Mouse (Mus musculus) embryonic facial prominence, embryonic 14.5 days (tissue): ENCODE measurements around the gene Lrrc36. TPM values are rescaled to one million over a fixed set of nuclear protein-coding genes. Genes with fewer than 3 reads are reported as not detected.

ENCODE experiments used
- ATAC-seq: fragments of 200-750 bp; cut with Nextera tagmentation; 2 replicates; pipeline ENCODE4 v1.8.0; 2017; ENCODE audit warnings: low read depth, moderate number of reproducible peaks, moderate TSS enrichment
- DNase-seq: peaks from one replicate; pipeline ENCODE4 v3.0.0-alpha.2; 2015; ENCODE audit warnings: low spot score
- H3K27ac ChIP-seq: fragments of 300-500 bp; sonication (generic); replicated peaks from 2 replicates; pipeline ENCODE4 v1.5.1; 2014; ENCODE audit warnings: low read depth, mild to moderate bottlenecking, low read length, moderate library complexity
- H3K27me3 ChIP-seq: fragments of 300-500 bp; sonication (generic); replicated peaks from 2 replicates; pipeline ENCODE4 v1.6.1; 2014; ENCODE audit warnings: low read length; ENCODE audit not compliant: control insufficient read depth, insufficient read depth
- H3K36me3 ChIP-seq: fragments of 300-500 bp; sonication (generic); 2 replicates; pipeline ENCODE4 v1.6.1; 2014; ENCODE audit warnings: low read length, mixed read lengths; ENCODE audit not compliant: control insufficient read depth, insufficient read depth
- H3K4me1 ChIP-seq: fragments of 300-500 bp; sonication (generic); 2 replicates; pipeline ENCODE4 v1.6.1; 2014; ENCODE audit warnings: antibody characterized with exemption, low read length; ENCODE audit not compliant: control insufficient read depth, insufficient read depth
- H3K4me2 ChIP-seq: fragments of 300-500 bp; sonication (generic); 2 replicates; pipeline ENCODE4 v1.6.1; 2014; ENCODE audit warnings: low read depth, mild to moderate bottlenecking, low read length, moderate library complexity, mixed read lengths
- H3K4me3 ChIP-seq: fragments of 300-500 bp; sonication (generic); 2 replicates; pipeline ENCODE4 v1.5.1; 2014; ENCODE audit warnings: low read depth, mild to moderate bottlenecking, low read length
- H3K9ac ChIP-seq: fragments of 300-500 bp; sonication (generic); 2 replicates; pipeline ENCODE4 v1.6.1; 2014; ENCODE audit warnings: low read depth, mild to moderate bottlenecking, low read length, moderate library complexity, mixed read lengths
- H3K9me3 ChIP-seq: fragments of 300-500 bp; sonication (generic); 2 replicates; pipeline ENCODE4 v1.6.1; 2016; ENCODE audit warnings: low read length; ENCODE audit not compliant: control insufficient read depth
- WGBS: fragments of 180-500 bp; shearing (Covaris S2); extraction: QIAGEN DNeasy Blood & Tissue Kit; methylation state at CpG from one replicate; pipeline ENCODE4 v1.1.7; 2014; 5-methylcytosine and 5-hydroxymethylcytosine counted together
- polyA plus RNA-seq: library from polyadenylated mRNA; unstranded; fragments of >200 nt; fragmentation: Nextera tagmentation; extraction: Ambion mirVana; gene quantifications from 2 replicates; pipeline ENCODE4 v1.2.1, GENCODE M21; 2014

Lrrc36 gene
- polyA plus RNA-seq, 1 experiment from 2014 or later, result 0.46 TPM

GRCm38 (mm10) chr8:105448596-105448995 lies 35.2 kb downstream of the Lrrc36 start:
- WGBS, result 83% methylated on average over 5 of the region's 5 CpGs

GRCm38 (mm10) chr8:105450977-105451376 lies 37.6 kb downstream of the Lrrc36 start:
- Histone ChIP-seq H3K9ac (no peak overlapping the region), H3K27ac (no peak overlapping the region), H3K36me3 (no peaks in the 10 kb centered on the region), H3K4me1 (0 out of 2 replicates have a peak, but pooled peaks cover 3% of the 10 kb centered on the region), H3K9me3 (no peaks in the 10 kb centered on the region), H3K4me3 (no peak overlapping the region), H3K4me2 (no peak overlapping the region), H3K27me3 (no peaks in the 10 kb centered on the region; the same call in 1 of the 2 replicates)
- 47% methylated on average over 1 of the region's 1 CpGs for WGBS
- DNase-seq (no peak), ATAC-seq (no peak)

More at GRCm38 (mm10) chr8:105448596-105448995, 35.2 kb downstream of the Lrrc36 start:
- no peaks in the 10 kb centered on the region; the same call in 1 of the 2 replicates for H3K27me3 ChIP-seq
- no peak overlapping the region for H3K4me2 ChIP-seq
- H3K9ac ChIP-seq, result no peak overlapping the region
- H3K4me3 ChIP-seq, result no peak overlapping the region
- no peak overlapping the region for H3K27ac ChIP-seq
- H3K36me3 ChIP-seq, result no peaks in the 10 kb centered on the region
- ATAC-seq (no peak), DNase-seq (no peak)
- no peaks in the 10 kb centered on the region for H3K9me3 ChIP-seq
- H3K4me1 ChIP-seq, result 0 out of 2 replicates have a peak, but pooled peaks cover 3% of the 10 kb centered on the region

- Histone ChIP-seq H3K4me3 (no peak overlapping the region), H3K9ac (no peak overlapping the region), H3K4me1 (no peaks in the 10 kb centered on the region), H3K27ac (no peak overlapping the region), H3K27me3 (no peaks in the 10 kb centered on the region; the same call in 1 of the 2 replicates), H3K9me3 (no peaks in the 10 kb centered on the region), H3K36me3 (no peaks in the 10 kb centered on the region), H3K4me2 (no peak overlapping the region)
- 67% methylated on average over 15 of the region's 15 CpGs for WGBS
- DNase-seq (no peak), ATAC-seq (no peak; the same call in 1 of the 2 replicates)
These were observed 38.7 kb downstream of the Lrrc36 start for GRCm38 (mm10) chr8:105451903-105452603.

DNA sequence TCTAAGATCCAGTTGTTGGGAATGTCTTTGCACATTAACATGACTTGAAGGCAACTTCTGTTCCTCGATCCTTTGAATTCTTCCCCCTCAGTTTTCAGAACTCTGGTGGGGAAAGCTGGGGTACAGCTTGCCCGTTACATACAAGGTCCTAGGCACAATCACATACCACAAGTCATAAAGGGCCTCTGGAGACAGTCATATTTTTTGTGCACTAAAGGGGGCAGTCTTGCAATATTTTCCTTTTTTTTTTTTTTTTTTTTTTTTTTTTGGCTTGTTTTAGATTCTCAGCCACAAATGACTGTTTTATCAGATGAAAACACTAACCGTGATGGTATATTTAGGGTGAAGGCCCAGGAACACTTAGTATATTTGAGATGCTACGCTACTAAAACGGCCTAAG lies 39.9 kb downstream of the Lrrc36 start:
- Histone ChIP-seq H3K9ac (no peak overlapping the region), H3K4me3 (no peak overlapping the region), H3K36me3 (no peaks in the 10 kb centered on the region), H3K4me2 (no peak overlapping the region), H3K9me3 (no peaks in the 10 kb centered on the region), H3K27ac (no peak overlapping the region), H3K27me3 (no peaks in the 10 kb centered on the region; the same call in 1 of the 2 replicates), H3K4me1 (no peaks in the 10 kb centered on the region)
- WGBS, result 61% methylated on average over 5 of the region's 5 CpGs
- DNase-seq (no peak), ATAC-seq (no peak)

- Histone ChIP-seq H3K4me3 (no peak overlapping the region), H3K4me2 (no peak overlapping the region), H3K9me3 (no peaks in the 10 kb centered on the region), H3K27me3 (no peaks in the 10 kb centered on the region; the same call in 1 of the 2 replicates), H3K27ac (no peak overlapping the region), H3K4me1 (no peaks in the 10 kb centered on the region), H3K36me3 (no peaks in the 10 kb centered on the region), H3K9ac (no peak overlapping the region)
- WGBS, result 71% methylated on average over 5 of the region's 5 CpGs
- DNase-seq, result no peak
- no peak for ATAC-seq
These were observed 40.7 kb downstream of the Lrrc36 start for GRCm38 (mm10) chr8:105454088-105454487.

GRCm38 (mm10) chr8:105455218-105455617 lies 41.8 kb downstream of the Lrrc36 start:
- WGBS, result 58% methylated on average over 10 of the region's 10 CpGs
- Histone ChIP-seq H3K9ac (no peak overlapping the region), H3K27ac (no peak overlapping the region), H3K27me3 (no peaks in the 10 kb centered on the region; the same call in 1 of the 2 replicates), H3K4me3 (no peak overlapping the region), H3K9me3 (no peaks in the 10 kb centered on the region), H3K36me3 (no peaks in the 10 kb centered on the region), H3K4me1 (no peaks in the 10 kb centered on the region), H3K4me2 (no peak overlapping the region)
- no peak for ATAC-seq
- no peak for DNase-seq

DNA sequence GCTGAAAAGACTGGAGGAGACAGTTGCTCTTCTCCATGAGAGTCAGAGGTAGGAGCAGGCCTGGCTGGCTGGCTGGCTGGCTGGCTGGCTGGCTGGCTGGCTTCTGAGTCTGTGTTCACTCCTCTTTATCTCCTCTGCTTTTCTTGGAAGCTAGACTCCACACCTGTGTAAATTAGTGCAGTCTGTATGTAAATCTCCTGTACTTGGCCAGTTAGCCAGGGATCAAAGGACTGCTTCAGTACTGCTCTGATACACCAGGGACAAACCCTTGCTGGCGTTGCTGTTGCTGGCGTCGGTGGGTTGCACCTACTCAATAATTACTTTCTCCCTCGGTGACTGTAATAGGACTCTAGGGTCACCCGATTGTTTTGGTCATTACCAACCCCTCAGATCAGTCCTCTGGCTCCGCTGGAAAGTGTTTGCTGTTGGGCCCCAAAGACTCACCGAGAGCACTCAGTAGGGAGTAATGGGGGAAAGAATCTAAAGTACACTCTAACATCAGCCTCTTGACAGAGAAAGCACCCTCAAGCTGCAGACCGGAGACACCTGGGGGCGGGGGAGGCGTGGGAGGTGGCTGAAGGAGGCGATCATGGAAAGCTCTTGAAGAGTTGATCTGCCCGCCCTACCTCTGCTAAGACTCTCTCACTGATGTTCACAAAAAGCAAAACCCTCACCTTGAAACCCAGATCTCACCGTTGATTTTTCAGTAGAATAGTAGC lies 47.9 kb downstream of the Lrrc36 start:
- H3K9ac ChIP-seq, result no peak overlapping the region
- DNase-seq (no peak), ATAC-seq (no peak)
- WGBS, result 64% methylated on average over 13 of the region's 13 CpGs
- H3K27ac ChIP-seq, result no peak overlapping the region
- H3K4me3 ChIP-seq, result no peak overlapping the region
- H3K4me2 ChIP-seq, result no peak overlapping the region
- no peaks in the 10 kb centered on the region for H3K27me3 ChIP-seq
- H3K36me3 ChIP-seq, result no peaks in the 10 kb centered on the region
- H3K9me3 ChIP-seq, result no peaks in the 10 kb centered on the region
- no peaks in the 10 kb centered on the region for H3K4me1 ChIP-seq

DNA sequence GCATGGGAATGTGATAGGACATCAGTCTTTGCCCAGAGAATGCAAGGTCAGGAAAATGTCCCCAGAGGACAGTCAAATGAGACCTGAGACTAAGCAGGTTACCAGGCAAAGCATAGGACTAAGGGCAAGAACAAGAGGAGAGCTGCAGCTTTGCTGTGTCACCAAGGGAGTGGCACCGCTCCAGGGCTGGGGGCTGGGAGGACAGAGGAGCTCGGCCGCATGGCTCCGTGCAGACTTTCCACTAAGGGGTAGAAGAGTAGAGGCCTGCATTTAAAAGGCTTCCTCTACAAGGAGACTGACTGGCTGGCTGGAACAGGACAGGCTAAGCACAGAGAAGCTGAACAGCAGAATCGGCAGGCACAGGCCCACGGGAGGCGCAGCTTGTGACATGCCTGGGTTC lies 51.2 kb downstream of the Lrrc36 start:
- H3K9ac ChIP-seq, result no peak overlapping the region
- DNase-seq (no peak), ATAC-seq (no peak)
- no peak overlapping the region for H3K4me3 ChIP-seq
- no peaks in the 10 kb centered on the region for H3K36me3 ChIP-seq
- H3K4me1 ChIP-seq, result no peaks in the 10 kb centered on the region; the same call in 1 of the 2 replicates
- H3K9me3 ChIP-seq, result no peaks in the 10 kb centered on the region
- H3K4me2 ChIP-seq, result no peak overlapping the region
- H3K27ac ChIP-seq, result no peak overlapping the region
- 75% methylated on average over 7 of the region's 7 CpGs for WGBS
- no peaks in the 10 kb centered on the region for H3K27me3 ChIP-seq
